Mouse (Mus musculus) lung, postnatal 0 days (tissue): ENCODE results near the gene Scnn1g. TPM values are rescaled to one million over a fixed set of nuclear protein-coding genes. Genes with fewer than 3 reads are reported as not detected.

Experiments used
- ATAC-seq: fragments of 200-750 bp; cut with Nextera tagmentation; 2 replicates; pipeline ENCODE4 v1.8.0; 2017; ENCODE audit warnings: moderate library complexity
- DNase-seq: peaks from one replicate; pipeline ENCODE4 v3.0.0-alpha.2; 2016; ENCODE audit warnings: low spot score
- H3K27ac ChIP-seq: fragments of 300-500 bp; sonication (generic); 2 replicates; pipeline ENCODE4 v1.5.1; 2014; ENCODE audit warnings: antibody characterized with exemption, mild to moderate bottlenecking, low read length, mixed read lengths
- H3K27me3 ChIP-seq: fragments of 300-500 bp; sonication (generic); replicated peaks from 2 replicates; pipeline ENCODE4 v1.6.1; 2014; ENCODE audit warnings: low read length, mixed read lengths; ENCODE audit not compliant: insufficient read depth
- H3K36me3 ChIP-seq: fragments of 300-500 bp; sonication (generic); 2 replicates; pipeline ENCODE4 v1.6.1; 2014; ENCODE audit warnings: low read length, mixed read lengths; ENCODE audit not compliant: insufficient read depth
- H3K4me1 ChIP-seq: fragments of 300-500 bp; sonication (generic); 2 replicates; pipeline ENCODE4 v1.6.1; 2014; ENCODE audit warnings: antibody characterized with exemption, low read depth, low read length, mixed read lengths; ENCODE audit not compliant: insufficient read depth
- H3K4me2 ChIP-seq: fragments of 300-500 bp; sonication (generic); replicated peaks from 2 replicates; pipeline ENCODE4 v1.6.1; 2014; ENCODE audit warnings: low read depth, mild to moderate bottlenecking, low read length, moderate library complexity, mixed read lengths
- H3K4me3 ChIP-seq: fragments of 300-500 bp; sonication (generic); 2 replicates; pipeline ENCODE4 v1.5.1; 2014; ENCODE audit warnings: low read depth, low read length
- H3K9ac ChIP-seq: fragments of 300-500 bp; sonication (generic); replicated peaks from 2 replicates; pipeline ENCODE4 v1.6.1; 2014; ENCODE audit warnings: low read depth, mild to moderate bottlenecking
- H3K9me3 ChIP-seq: fragments of 300-500 bp; sonication (generic); 2 replicates; pipeline ENCODE4 v1.6.1; 2016; ENCODE audit warnings: low read length, mixed read lengths
- CTCF ChIP-seq: IDR thresholded peaks from 2 replicates; pipeline ENCODE4 v1.5.1; 2016; ENCODE audit warnings: antibody characterized with exemption, mild to moderate bottlenecking
- EP300 ChIP-seq: IDR thresholded peaks from 2 replicates; pipeline ENCODE4 v1.6.1; 2016; ENCODE audit warnings: antibody characterized with exemption, mild to moderate bottlenecking, control low read depth
- WGBS: fragments of 180-500 bp; shearing (Covaris S2); extraction: QIAGEN DNeasy Blood & Tissue Kit; methylation state at CpG from one replicate; pipeline ENCODE4 v1.1.7; 2014; 5-methylcytosine and 5-hydroxymethylcytosine counted together
- polyA plus RNA-seq: library from polyadenylated mRNA; unstranded; fragments of >200 nt; fragmentation: Nextera tagmentation; extraction: Ambion mirVana; gene quantifications from 2 replicates; pipeline ENCODE4 v1.2.1, GENCODE M21; 2015

The Scnn1g gene
- 120 and 139 TPM in 2 replicates for polyA plus RNA-seq

DNA sequence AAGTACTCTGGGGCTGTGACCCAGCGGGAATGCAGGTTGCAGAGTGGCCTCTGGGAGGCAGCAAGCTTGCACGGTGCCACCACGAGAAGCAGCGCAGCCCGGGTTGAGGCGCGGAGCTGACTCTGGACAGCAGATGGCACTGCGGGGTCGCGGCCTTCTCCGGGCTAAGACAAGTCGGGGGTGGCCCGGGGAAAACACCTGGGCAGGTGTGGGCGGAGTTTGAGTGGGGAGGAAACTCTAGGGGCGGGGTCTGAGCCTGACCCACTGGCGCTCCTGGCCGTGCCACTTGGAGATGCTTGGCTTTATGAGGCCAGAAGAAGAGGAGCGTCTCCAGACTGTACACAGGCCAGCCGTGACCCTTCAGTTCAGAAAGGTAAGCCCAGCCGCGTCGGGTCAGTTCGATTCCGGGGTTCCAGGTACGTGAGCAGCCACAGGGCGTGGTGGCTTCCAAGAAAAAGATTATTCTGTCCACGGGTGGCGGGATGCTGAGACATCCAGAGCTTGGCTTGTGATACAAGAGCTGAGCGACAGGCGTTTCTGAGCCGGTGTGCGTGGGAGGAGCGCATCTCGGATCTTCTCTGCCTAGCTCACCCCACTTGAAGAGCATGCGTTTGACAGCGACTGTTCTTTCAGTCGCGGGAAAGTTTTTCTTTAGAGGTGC, at the start of gene Scnn1g:
Scnn1g (plus strand) TSS at position 309 of the 661 bp plus-strand sequence.
- Histone ChIP-seq H3K4me2 (peak within 1 kb of the TSS; percentile 50), H3K27ac (peak within 1 kb of the TSS; percentile 55), H3K27me3 (no peaks in the 10 kb centered on the region), H3K36me3 (no peaks in the 10 kb centered on the region), H3K4me1 (no peaks in the 10 kb centered on the region), H3K9me3 (no peaks in the 10 kb centered on the region), H3K9ac (0 out of 2 replicates have a peak within 1 kb of the TSS, but pooled peaks have one; percentile 23), H3K4me3 (peak within 1 kb of the TSS; percentile 41)
- DNase-seq (peak; percentile 93), ATAC-seq (peak; percentile 91)
- under 1% methylated on average over 38 of the region's 38 CpGs for WGBS
- TF ChIP-seq EP300 (no peak), CTCF (peak; percentile 99)

DNA sequence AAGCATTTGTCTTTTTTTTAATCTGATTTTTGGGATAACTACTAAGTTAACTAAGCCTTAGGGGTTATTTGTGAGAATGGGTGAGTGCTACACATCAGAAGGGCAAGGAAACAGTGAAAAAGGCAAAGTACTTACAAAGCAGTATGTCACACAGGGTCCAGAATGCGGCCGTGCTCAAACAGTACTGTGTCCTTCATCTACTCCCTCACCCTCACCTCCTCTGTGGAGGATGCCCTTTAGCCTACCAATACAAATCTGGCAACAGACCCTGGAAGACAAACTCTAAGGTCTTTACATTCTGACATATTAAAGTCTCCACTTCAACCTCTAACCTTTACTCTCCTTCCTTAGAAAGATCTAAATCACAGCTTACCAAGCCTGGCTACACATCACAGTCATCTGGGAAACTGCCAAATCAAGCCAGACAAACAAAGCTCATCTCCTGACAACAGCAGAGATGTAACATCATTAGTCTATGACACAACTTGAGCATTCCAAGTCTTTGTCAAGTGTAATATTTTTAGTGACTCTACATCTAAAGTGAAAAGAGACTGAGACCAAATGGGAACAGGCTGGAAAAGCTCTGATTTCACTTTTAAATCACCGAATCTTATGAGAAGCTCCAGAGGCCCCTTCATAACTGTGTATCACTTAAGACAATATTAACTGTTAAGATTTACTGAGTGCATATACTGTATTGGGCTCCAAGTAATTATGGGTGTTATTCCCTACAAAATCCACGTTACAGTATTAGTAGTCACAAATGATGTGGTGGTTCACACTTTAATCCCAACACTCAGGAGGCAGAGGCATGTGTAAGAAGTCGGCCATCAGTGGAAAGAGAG, 48.9 kb upstream of the Scnn1g start:
- no peak overlapping the region for H3K4me2 ChIP-seq
- H3K4me3 ChIP-seq: no peak overlapping the region
- DNase-seq: peak; percentile 82
- no peak overlapping the region for H3K9ac ChIP-seq
- peak; percentile 67 for ATAC-seq
- 65% methylated on average over 5 of the region's 5 CpGs for WGBS
- H3K27me3 ChIP-seq: no peaks in the 10 kb centered on the region
- no peaks in the 10 kb centered on the region for H3K9me3 ChIP-seq
- no peaks in the 10 kb centered on the region for H3K4me1 ChIP-seq
- TF ChIP-seq CTCF (no peak), EP300 (0 out of 2 replicates have a peak, but pooled peaks have one; percentile 16)
- H3K27ac ChIP-seq: no peak overlapping the region
- H3K36me3 ChIP-seq: no peaks in the 10 kb centered on the region

GRCm38 (mm10) chr7:121689338-121689737, 44.9 kb upstream of the Scnn1g start:
- ATAC-seq (no peak), DNase-seq (no peak)
- H3K9ac ChIP-seq: no peak overlapping the region
- no peak overlapping the region for H3K27ac ChIP-seq
- no peaks in the 10 kb centered on the region for H3K36me3 ChIP-seq
- no peak overlapping the region for H3K4me3 ChIP-seq
- H3K9me3 ChIP-seq: no peaks in the 10 kb centered on the region
- no peaks in the 10 kb centered on the region for H3K4me1 ChIP-seq
- TF ChIP-seq CTCF: no peak
- TF ChIP-seq EP300: no peak
- no peak overlapping the region for H3K4me2 ChIP-seq
- no peaks in the 10 kb centered on the region for H3K27me3 ChIP-seq

DNA sequence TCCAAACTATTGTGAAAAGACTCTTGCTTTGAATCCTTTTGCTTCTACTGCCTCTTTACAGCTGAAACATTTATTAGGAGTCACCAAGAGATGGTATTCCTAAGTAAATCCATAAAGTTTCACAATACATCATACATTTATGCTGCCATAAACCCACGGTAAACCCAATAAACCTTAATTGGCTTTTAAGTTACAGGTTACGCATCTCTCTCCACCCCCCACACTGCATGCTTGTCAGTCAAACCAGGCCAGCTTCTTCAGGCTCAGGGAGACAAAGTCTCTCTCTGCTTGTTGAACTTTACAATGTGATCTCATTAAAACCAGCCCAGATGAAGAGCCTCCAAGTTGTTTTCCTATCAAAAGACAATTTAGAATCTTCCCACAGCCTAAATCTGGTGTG, 42.5 kb upstream of the Scnn1g start:
- TF ChIP-seq CTCF: no peak
- no peak for TF ChIP-seq EP300

DNA sequence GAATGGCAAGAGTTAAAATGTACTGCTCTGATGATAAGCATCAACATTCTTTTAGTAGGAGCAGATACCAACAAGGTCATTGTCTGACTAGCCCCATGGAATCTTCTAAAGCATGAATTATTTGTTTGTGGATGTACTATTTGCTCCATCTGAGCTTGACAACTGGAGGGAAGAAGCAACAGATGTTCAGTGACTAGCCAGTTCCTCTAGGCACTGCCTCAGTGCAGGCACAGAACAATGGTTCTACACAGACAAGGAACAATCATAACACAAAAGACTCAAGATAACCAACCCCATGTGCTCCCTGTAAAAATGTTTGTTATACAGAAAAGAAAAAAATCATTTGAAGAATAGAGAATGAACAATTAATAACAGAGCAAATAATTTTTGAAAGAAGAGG, 37.1 kb upstream of the Scnn1g start:
- no peak overlapping the region for H3K4me2 ChIP-seq
- H3K9ac ChIP-seq: no peak overlapping the region
- no peak overlapping the region for H3K4me3 ChIP-seq
- ATAC-seq (peak; percentile 80), DNase-seq (peak; percentile 50)
- H3K36me3 ChIP-seq: no peaks in the 10 kb centered on the region
- H3K27me3 ChIP-seq: no peaks in the 10 kb centered on the region
- TF ChIP-seq CTCF: no peak
- no peak for TF ChIP-seq EP300
- no peak overlapping the region for H3K27ac ChIP-seq
- peaks cover 4% of the 10 kb centered on the region; the same call in 1 of the 2 replicates for H3K4me1 ChIP-seq
- H3K9me3 ChIP-seq: no peaks in the 10 kb centered on the region

More for the DNA sequence above, 42.5 kb upstream of the Scnn1g start:
- no peaks in the 10 kb centered on the region for H3K36me3 ChIP-seq
- no peaks in the 10 kb centered on the region for H3K4me1 ChIP-seq
- ATAC-seq: no peak
- no peak overlapping the region for H3K9ac ChIP-seq
- no peaks in the 10 kb centered on the region for H3K9me3 ChIP-seq
- no peak overlapping the region for H3K4me2 ChIP-seq
- DNase-seq: no peak
- WGBS: 81% methylated on average over 2 of the region's 2 CpGs
- no peak overlapping the region for H3K27ac ChIP-seq
- H3K27me3 ChIP-seq: no peaks in the 10 kb centered on the region
- no peak overlapping the region for H3K4me3 ChIP-seq

GRCm38 (mm10) chr7:121697574-121697973, 36.7 kb upstream of the Scnn1g start:
- ATAC-seq: peak; percentile 86
- peaks cover 4% of the 10 kb centered on the region; the same call in 1 of the 2 replicates for H3K4me1 ChIP-seq
- 25% methylated on average over 1 of the region's 1 CpGs for WGBS
- no peaks in the 10 kb centered on the region for H3K27me3 ChIP-seq
- 0 out of 2 replicates have a peak overlapping the region, but pooled peaks have one; percentile 47 for H3K27ac ChIP-seq
- no peaks in the 10 kb centered on the region for H3K36me3 ChIP-seq
- TF ChIP-seq CTCF (no peak), EP300 (peak; percentile 35; the same call in 1 of the 2 replicates)
- no peak overlapping the region for H3K9ac ChIP-seq
- H3K4me2 ChIP-seq: no peak overlapping the region
- H3K9me3 ChIP-seq: no peaks in the 10 kb centered on the region
- H3K4me3 ChIP-seq: no peak overlapping the region
- DNase-seq: peak; percentile 74
